Mouse (Mus musculus): ENCODE data around the gene Hs6st3.

The Hs6st3 gene

DNA sequence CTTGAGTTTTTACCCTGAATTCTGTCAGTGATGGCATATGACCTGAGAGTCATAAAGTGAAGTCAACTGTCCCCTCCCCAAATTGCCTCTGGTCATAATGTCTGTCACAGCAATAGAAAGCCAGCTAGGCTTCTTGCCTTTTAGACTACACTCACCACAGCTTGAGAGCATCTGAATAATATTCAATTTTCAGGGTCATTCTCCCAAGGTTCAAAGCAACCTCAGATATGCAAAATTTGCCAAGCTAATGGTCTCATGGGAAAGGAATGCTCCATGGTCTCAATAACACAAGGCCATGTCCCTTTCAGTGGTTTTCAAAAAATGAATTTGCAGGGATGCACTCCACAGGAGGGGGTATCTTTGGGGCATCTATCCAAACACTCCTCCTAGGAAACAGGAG, 764.3 kb downstream of the Hs6st3 start:
- DNase-seq (ENCODE audit: low spot score) = no peak

GRCm38 (mm10) chr14:119908032-119908675, 770.0 kb downstream of the Hs6st3 start:
- no peak for DNase-seq (ENCODE audit: low spot score)

DNA sequence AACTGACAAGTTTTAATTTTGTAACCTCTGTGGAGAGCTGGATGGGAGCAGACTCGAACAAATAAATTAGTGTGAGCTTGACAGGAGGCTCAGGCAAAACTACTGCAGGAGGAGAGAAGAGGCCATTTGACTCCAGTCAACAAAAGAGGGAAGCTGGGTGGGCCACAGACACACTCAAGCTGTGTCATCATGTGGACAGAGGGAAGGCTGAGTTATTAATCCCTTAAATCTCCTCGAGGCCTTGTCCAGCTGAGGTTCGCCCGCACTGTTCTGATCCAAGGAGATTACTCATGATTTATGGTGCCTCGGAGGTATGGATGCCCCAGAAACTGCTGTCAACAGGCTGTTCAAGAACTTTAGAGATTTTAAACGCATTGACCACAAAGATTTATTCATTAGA, 776.4 kb downstream of the Hs6st3 start:
- DNase-seq (ENCODE audit: low spot score) = no peak

DNA sequence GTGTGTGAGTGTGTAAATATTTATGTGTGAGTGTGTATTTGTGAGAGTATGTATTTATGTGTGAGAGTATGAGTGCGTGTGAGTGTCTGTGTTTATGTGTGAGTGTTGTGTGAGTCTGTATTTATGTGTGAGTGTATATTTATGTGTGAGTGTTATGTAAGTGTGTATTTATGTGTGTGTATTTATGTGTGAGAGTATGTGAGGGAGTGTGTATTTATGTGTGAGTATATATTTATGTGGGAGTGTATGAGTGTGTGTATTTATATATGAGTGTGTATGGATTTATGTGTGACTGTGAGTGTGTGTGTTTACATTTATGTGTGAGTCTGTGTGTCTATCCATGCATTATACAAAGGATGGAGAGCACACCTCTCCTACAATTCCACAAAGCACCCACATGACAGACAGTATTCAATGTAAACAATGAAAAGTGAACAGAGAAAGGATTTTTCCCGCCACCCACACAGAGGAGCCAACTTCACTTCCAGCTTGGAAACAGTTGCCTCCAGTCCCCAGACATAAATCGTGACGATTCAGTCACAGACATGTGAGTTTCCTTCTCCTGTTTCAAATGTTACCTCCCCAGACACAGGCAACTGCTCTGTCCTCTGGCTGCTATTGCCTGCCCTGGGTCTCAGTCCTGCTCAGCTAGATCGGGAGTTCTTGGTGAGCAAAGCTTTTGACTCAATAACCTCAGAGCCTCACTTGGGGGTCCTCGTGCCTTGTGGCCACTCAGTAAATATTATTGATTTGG, 780.3 kb downstream of the Hs6st3 start:
- no peak for DNase-seq (ENCODE audit: low spot score)

- no peak for DNase-seq (ENCODE audit: low spot score)
Observed at GRCm38 (mm10) chr14:119919177-119919576, 781.0 kb downstream of the Hs6st3 start.
